Mouse (Mus musculus): ENCODE data around the gene Gm47959. TPM values are rescaled to one million over a fixed set of nuclear protein-coding genes. Genes with fewer than 3 reads are reported as not detected.

The Gm47959 gene
- polyA plus RNA-seq, 1 experiment from 2014 or later, result not detected

- Histone ChIP-seq H3K4me1 (peaks cover 10% of the 10 kb centered on the region; the same call in 1 of the 2 replicates), H3K9ac (no peak overlapping the region), H3K4me3 (no peak overlapping the region), H3K27ac (no peak overlapping the region), H3K4me2 (peak overlapping the region; percentile 65; the same call in 1 of the 2 replicates), H3K27me3 (no peaks in the 10 kb centered on the region), H3K9me3 (no peaks in the 10 kb centered on the region), H3K36me3 (no peaks in the 10 kb centered on the region)
- ATAC-seq (ENCODE audit: insufficient number of reproducible peaks, insufficient read depth, low FRiP score, low TSS enrichment, low read depth), result no peak
- 67% methylated on average over 11 of the region's 11 CpGs for WGBS
These were observed 36.7 kb downstream of the Gm47959 start for GRCm38 (mm10) chr1:83036892-83037667.

GRCm38 (mm10) chr1:83038109-83038672 lies 37.8 kb downstream of the Gm47959 start, which contains the start of gene Slc19a3:
TSS of gene Slc19a3 (minus strand) at chr1:83038448.
- H3K27me3 ChIP-seq, result no peaks in the 10 kb centered on the region
- peak within 1 kb of the TSS; percentile 50 for H3K4me3 ChIP-seq
- WGBS, result under 1% methylated on average over 25 of the region's 25 CpGs
- ATAC-seq (ENCODE audit: insufficient number of reproducible peaks, insufficient read depth, low FRiP score, low TSS enrichment, low read depth), result peak; percentile 81; the same call in 1 of the 2 replicates
- H3K9me3 ChIP-seq, result no peaks in the 10 kb centered on the region
- H3K27ac ChIP-seq, result peak within 1 kb of the TSS; percentile 66; the same call in 1 of the 2 replicates
- H3K9ac ChIP-seq, result peak within 1 kb of the TSS; percentile 67
- peak within 1 kb of the TSS; percentile 65 for H3K4me2 ChIP-seq
- H3K36me3 ChIP-seq, result no peaks in the 10 kb centered on the region
- peaks cover 10% of the 10 kb centered on the region; the same call in 1 of the 2 replicates for H3K4me1 ChIP-seq

- no peak overlapping the region for H3K9ac ChIP-seq
- H3K4me3 ChIP-seq, result no peak overlapping the region
- peaks cover 10% of the 10 kb centered on the region; the same call in 1 of the 2 replicates for H3K4me1 ChIP-seq
- H3K36me3 ChIP-seq, result no peaks in the 10 kb centered on the region
- no peaks in the 10 kb centered on the region for H3K27me3 ChIP-seq
- WGBS, result 76% methylated on average over 4 of the region's 4 CpGs
- H3K27ac ChIP-seq, result no peak overlapping the region
- no peaks in the 10 kb centered on the region for H3K9me3 ChIP-seq
- H3K4me2 ChIP-seq, result no peak overlapping the region
- ATAC-seq (ENCODE audit: insufficient number of reproducible peaks, insufficient read depth, low FRiP score, low TSS enrichment, low read depth), result no peak
These were observed 38.7 kb downstream of the Gm47959 start for GRCm38 (mm10) chr1:83039080-83039479.

GRCm38 (mm10) chr1:83042380-83042779 lies 42.0 kb downstream of the Gm47959 start, which contains the start of gene Krtap28-10:
TSS of gene Krtap28-10 (minus strand) at chr1:83042480.
- no peak for ATAC-seq (ENCODE audit: insufficient number of reproducible peaks, insufficient read depth, low FRiP score, low TSS enrichment, low read depth)
- Histone ChIP-seq H3K9me3 (no peaks in the 10 kb centered on the region), H3K36me3 (no peaks in the 10 kb centered on the region), H3K27me3 (no peaks in the 10 kb centered on the region), H3K4me1 (0 out of 2 replicates have a peak, but pooled peaks cover 5% of the 10 kb centered on the region), H3K4me2 (no peak within 1 kb of the TSS), H3K4me3 (no peak within 1 kb of the TSS), H3K9ac (no peak within 1 kb of the TSS), H3K27ac (no peak within 1 kb of the TSS)
- WGBS, result 92% methylated on average over 2 of the region's 2 CpGs

GRCm38 (mm10) chr1:83044882-83045427 lies 44.6 kb downstream of the Gm47959 start, which contains the start of gene Gm47969:
TSS of gene Gm47969 (plus strand) at chr1:83044932.
- no peak for ATAC-seq (ENCODE audit: insufficient number of reproducible peaks, insufficient read depth, low FRiP score, low TSS enrichment, low read depth)
- H3K27me3 ChIP-seq, result no peaks in the 10 kb centered on the region
- H3K4me3 ChIP-seq, result no peak within 1 kb of the TSS
- H3K9me3 ChIP-seq, result no peaks in the 10 kb centered on the region
- no peaks in the 10 kb centered on the region for H3K36me3 ChIP-seq
- no peak within 1 kb of the TSS for H3K4me2 ChIP-seq
- no peak within 1 kb of the TSS for H3K27ac ChIP-seq
- no peaks in the 10 kb centered on the region for H3K4me1 ChIP-seq
- H3K9ac ChIP-seq, result no peak within 1 kb of the TSS
- 83% methylated on average over 5 of the region's 5 CpGs for WGBS

Other genes starting within 250 kb of the Gm47959 start
- 0.14 and 0.78 TPM in 2 replicates for gene Tm4sf20, start 232.1 kb upstream of the Gm47959 start, polyA plus RNA-seq (2015; fragmentation: Nextera tagmentation; extraction: Ambion mirVana)
- not detected in 2 replicates for gene Gm47791, start 229.3 kb upstream of the Gm47959 start, polyA plus RNA-seq (2015; fragmentation: Nextera tagmentation; extraction: Ambion mirVana)
- 22.9 and 28.1 TPM in 2 replicates for gene Agfg1, start 161.1 kb upstream of the Gm47959 start, polyA plus RNA-seq (2015; fragmentation: Nextera tagmentation; extraction: Ambion mirVana)
- gene A030005L19Rik, start 87.2 kb upstream of the Gm47959 start, polyA plus RNA-seq (2015; fragmentation: Nextera tagmentation; extraction: Ambion mirVana), result 0.35 TPM in 1 of 2 replicates, not detected in the other
- not detected in 2 replicates for gene A030014E15Rik, start 75.6 kb upstream of the Gm47959 start, polyA plus RNA-seq (2015; fragmentation: Nextera tagmentation; extraction: Ambion mirVana)
- gene Gm6217, start 69.1 kb upstream of the Gm47959 start, polyA plus RNA-seq (2015; fragmentation: Nextera tagmentation; extraction: Ambion mirVana), result not detected in 2 replicates
- gene A030003K21Rik, start 57.2 kb upstream of the Gm47959 start, polyA plus RNA-seq (2015; fragmentation: Nextera tagmentation; extraction: Ambion mirVana), result not detected in 2 replicates
- not detected in 2 replicates for gene Gm7544, start 44.5 kb upstream of the Gm47959 start, polyA plus RNA-seq (2015; fragmentation: Nextera tagmentation; extraction: Ambion mirVana)
- gene Gm47955, start 40.3 kb upstream of the Gm47959 start, polyA plus RNA-seq (2015; fragmentation: Nextera tagmentation; extraction: Ambion mirVana), result not detected in 2 replicates
- 0.13 and 0.19 TPM in 2 replicates for gene Slc19a3, start 37.9 kb downstream of the Gm47959 start, polyA plus RNA-seq (2015; fragmentation: Nextera tagmentation; extraction: Ambion mirVana)
- not detected in 2 replicates for gene Krtap28-10, start 41.9 kb downstream of the Gm47959 start, polyA plus RNA-seq (2015; fragmentation: Nextera tagmentation; extraction: Ambion mirVana)
- not detected in 2 replicates for gene Gm47969, start 44.4 kb downstream of the Gm47959 start, polyA plus RNA-seq (2015; fragmentation: Nextera tagmentation; extraction: Ambion mirVana)
- gene A030005K14Rik, start 58.8 kb downstream of the Gm47959 start, polyA plus RNA-seq (2015; fragmentation: Nextera tagmentation; extraction: Ambion mirVana), result not detected in 2 replicates
- gene Krtap28-13, start 60.4 kb downstream of the Gm47959 start, polyA plus RNA-seq (2015; fragmentation: Nextera tagmentation; extraction: Ambion mirVana), result not detected in 2 replicates
- gene Ccl20, start 116.2 kb downstream of the Gm47959 start, polyA plus RNA-seq (2015; fragmentation: Nextera tagmentation; extraction: Ambion mirVana), result 1.1 TPM in 1 of 2 replicates, not detected in the other
- not detected in 2 replicates for gene Daw1, start 159.2 kb downstream of the Gm47959 start, polyA plus RNA-seq (2015; fragmentation: Nextera tagmentation; extraction: Ambion mirVana)

Measured in embryonic facial prominence, embryonic 13.5 days (tissue).